Mouse (Mus musculus) fat pad, adult 2 months (tissue): ENCODE measurements around the gene Ctns.

Experiments
- DNase-seq: peaks from one replicate; pipeline ENCODE4 v3.0.0-alpha.2; 2011; ENCODE audit warnings: low read depth, low spot score; ENCODE audit errors: extremely low read depth

The Ctns gene

GRCm38 (mm10) chr11:73146026-73146974, 52.5 kb downstream of the Ctns start:
- DNase-seq = no peak

GRCm38 (mm10) chr11:73144261-73144681, 54.6 kb downstream of the Ctns start:
- DNase-seq = peak; percentile 47

DNA sequence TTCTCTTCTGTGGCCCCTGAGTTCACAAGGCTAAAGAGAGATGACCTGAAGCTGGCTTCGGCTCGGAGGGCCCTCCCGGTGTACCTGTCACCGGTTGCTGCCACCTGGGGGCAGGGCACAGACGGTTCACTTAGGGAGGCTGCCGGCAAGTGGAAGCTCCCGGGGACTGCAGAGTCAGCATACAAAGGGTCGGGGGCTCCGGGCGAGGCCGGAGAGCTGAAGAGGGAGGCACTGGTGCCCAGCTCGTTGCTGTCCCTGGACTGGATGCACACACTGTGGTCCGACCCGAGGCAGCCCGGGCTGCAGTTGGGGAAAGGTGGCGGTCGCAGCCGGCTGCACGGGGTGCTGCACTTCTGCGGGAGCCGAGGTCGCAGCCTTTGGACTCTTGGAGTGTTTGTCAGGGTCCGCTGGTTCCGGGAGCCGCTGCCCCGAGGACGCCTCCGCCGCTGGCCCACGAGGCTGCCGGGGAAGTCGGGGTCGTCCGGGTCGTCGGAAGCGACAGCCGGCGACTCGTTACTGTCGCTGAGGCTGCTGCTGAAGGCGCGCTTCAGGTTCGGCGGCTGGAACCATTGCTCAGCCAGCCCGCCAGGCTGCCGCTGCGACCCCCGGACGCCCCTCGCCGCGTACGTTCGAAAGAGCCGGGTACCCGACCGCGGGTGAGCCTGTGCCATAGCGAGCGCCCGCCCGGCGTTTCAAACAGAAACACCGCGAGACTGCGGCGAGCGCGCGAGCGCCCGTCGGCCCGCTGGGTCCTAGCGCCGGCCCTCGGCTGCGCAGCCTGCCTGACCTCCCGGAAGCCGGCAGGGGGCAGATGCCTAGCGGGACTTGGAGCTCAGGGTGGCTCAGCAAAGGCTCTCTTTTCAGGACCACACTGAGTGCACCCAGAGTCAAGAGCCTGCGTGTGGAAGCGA, 61.0 kb downstream of the Ctns start, which contains the start of gene Haspin:
Gene Haspin, minus strand, starts transcription at position 704 of the 911 bp plus-strand sequence.
- no peak for DNase-seq

DNA sequence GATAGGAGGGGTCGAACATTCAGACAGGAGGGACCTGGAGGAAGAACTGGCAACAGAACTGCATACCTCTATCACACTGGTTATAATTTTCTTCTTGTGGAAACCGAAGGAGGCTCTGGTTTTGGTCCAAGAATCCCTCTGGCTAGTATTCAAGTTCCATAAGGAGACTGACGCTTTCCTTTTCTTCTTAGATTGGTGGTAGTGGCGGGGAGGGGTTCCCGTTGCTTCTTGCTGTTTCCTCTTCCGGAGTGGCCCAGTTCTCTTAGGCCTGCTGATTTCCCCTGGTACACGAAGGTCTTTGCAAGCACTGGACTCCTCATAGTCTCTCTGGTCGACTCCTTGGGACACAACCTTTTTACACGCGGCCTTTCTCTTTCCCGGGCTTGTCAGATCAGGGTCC, 61.7 kb downstream of the Ctns start:
- no peak for DNase-seq

DNA sequence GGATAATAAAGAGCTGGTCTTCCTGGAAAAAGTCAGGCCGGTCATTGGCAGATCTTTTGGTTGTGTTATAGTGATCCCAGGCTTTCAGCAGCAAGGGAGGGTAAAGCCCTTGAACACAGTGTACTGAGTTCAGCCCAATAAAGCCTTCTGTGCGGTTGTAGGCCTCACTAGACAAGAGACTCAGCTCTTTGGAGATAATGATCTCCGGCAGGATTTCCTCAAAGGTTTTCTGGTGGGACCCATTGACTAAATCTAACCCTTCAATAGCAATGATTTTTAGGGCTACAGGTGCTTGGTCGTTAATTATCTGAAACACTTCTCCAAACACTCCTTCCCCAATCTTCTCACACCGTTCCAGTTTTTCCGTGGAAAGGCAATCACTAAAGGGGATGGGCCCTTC, 62.3 kb downstream of the Ctns start:
- DNase-seq = no peak

DNA sequence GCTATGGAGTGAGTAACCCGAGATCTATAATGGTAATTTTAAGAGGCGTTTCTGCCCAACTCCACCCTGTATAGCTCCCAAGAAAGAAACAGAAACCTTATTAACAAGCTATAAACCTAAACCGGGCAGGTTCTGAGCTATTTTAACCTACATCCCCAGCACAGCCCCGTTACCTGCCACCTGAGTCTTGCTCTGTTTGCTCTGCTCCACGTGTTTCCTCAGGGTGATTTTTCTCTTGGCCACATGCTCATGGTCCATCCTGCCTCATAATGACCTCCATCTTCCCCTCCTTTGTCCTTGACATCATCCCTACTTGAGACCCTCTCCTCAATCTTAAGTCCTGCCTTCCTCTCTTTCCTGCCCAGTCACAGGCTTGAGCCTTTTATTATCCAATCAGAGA, 64.6 kb downstream of the Ctns start:
- DNase-seq = no peak
